Mouse (Mus musculus) MEL (cell line): ENCODE data around the gene Sart3. TPM values are rescaled to one million over a fixed set of nuclear protein-coding genes. Genes with fewer than 3 reads are reported as not detected.

Experiments
- DNase-seq: peaks from one replicate; pipeline ENCODE4 v3.0.0; 2011; ENCODE audit warnings: low read depth, low spot score
- H3K27ac ChIP-seq: 2 replicates; pipeline ENCODE4 v1.5.1; 2012; ENCODE audit warnings: low read depth, mild to moderate bottlenecking, control low read depth, low read length, moderate library complexity; ENCODE audit not compliant: control insufficient read depth
- H3K27me3 ChIP-seq, 2 experiments: fragments of 150-350 bp in 1 of 2; sonication (generic) in 1 of 2; 2 replicates each; pipeline ENCODE4 v1.6.1; 2012; ENCODE audit warnings: low read length in 2 of 2, mild to moderate bottlenecking in 2 of 2, improper control_type of control experiment in 1 of 2, moderate library complexity in 1 of 2; ENCODE audit not compliant: insufficient read depth in 2 of 2, control insufficient read depth in 1 of 2
- H3K36me3 ChIP-seq, 2 experiments: 2 replicates each; pipeline ENCODE4 v1.6.1; 2012 to 2014; ENCODE audit warnings: low read length in 2 of 2, improper control_type of control experiment in 1 of 2, inconsistent platforms in 1 of 2, mild to moderate bottlenecking in 1 of 2; ENCODE audit not compliant: insufficient read depth in 2 of 2, control insufficient read depth in 1 of 2
- H3K4me1 ChIP-seq, 2 experiments: fragments of 150-350 bp in 1 of 2; sonication (generic) in 1 of 2; 2 replicates each; pipeline ENCODE4 v1.6.1; 2012; ENCODE audit warnings: low read length in 2 of 2, improper control_type of control experiment in 1 of 2, mild to moderate bottlenecking in 1 of 2; ENCODE audit not compliant: insufficient read depth in 2 of 2, control insufficient read depth in 1 of 2
- H3K4me3 ChIP-seq, 2 experiments: fragments of 150-350 bp in 1 of 2; sonication (generic) in 1 of 2; 2 replicates each; pipeline ENCODE4 v1.5.1; 2012; ENCODE audit warnings: low read depth in 2 of 2, low read length in 2 of 2, mild to moderate bottlenecking in 2 of 2, moderate library complexity in 2 of 2, control low read depth in 1 of 2, improper control_type of control experiment in 1 of 2; ENCODE audit not compliant: control insufficient read depth in 1 of 2, insufficient read depth in 1 of 2
- H3K79me2 ChIP-seq: 2 replicates; pipeline ENCODE4 v1.6.1; 2012; ENCODE audit warnings: mild to moderate bottlenecking, low read length, moderate library complexity; ENCODE audit not compliant: control insufficient read depth, poor library complexity, insufficient read depth
- H3K9ac ChIP-seq: 2 replicates; pipeline ENCODE4 v1.6.1; 2012; ENCODE audit warnings: low read depth, mild to moderate bottlenecking, control low read depth, low read length, moderate library complexity; ENCODE audit not compliant: control insufficient read depth, poor library complexity, severe bottlenecking
- H3K9me3 ChIP-seq: fragments of 150-350 bp; sonication (generic); replicated peaks from 2 replicates; pipeline ENCODE4 v1.6.1; 2012; ENCODE audit warnings: mild to moderate bottlenecking, low read length, improper control_type of control experiment, moderate library complexity; ENCODE audit not compliant: insufficient read depth
- E2F4 ChIP-seq: IDR thresholded peaks from 2 replicates; pipeline ENCODE4 v1.6.1; 2011; ENCODE audit warnings: low read depth, low read length, improper control_type of control experiment, borderline replicate concordance
- EP300 ChIP-seq, 2 experiments: IDR thresholded peaks; 2 replicates each; pipeline ENCODE4 v1.6.1; 2011; ENCODE audit warnings: improper control_type of control experiment in 2 of 2, low read length in 2 of 2, low read depth in 1 of 2, mild to moderate bottlenecking in 1 of 2
- GABPA ChIP-seq: IDR thresholded peaks from 2 replicates; pipeline ENCODE4 v1.6.1; 2012; ENCODE audit warnings: low read depth, mild to moderate bottlenecking, inconsistent platforms, low read length, improper control_type of control experiment, moderate library complexity
- KAT2A ChIP-seq: conservative IDR thresholded peaks from 2 replicates; pipeline ENCODE4 v1.6.1; 2012; ENCODE audit warnings: low read depth, low read length, improper control_type of control experiment, inconsistent platforms
- MAZ ChIP-seq: IDR thresholded peaks from 2 replicates; pipeline ENCODE4 v1.6.1; 2012; ENCODE audit warnings: low read depth, mild to moderate bottlenecking, inconsistent platforms, low read length, improper control_type of control experiment
- MEF2A ChIP-seq: IDR thresholded peaks from 2 replicates; pipeline ENCODE4 v1.6.1; 2014; ENCODE audit warnings: low read depth, mild to moderate bottlenecking, inconsistent platforms, low read length, improper control_type of control experiment; ENCODE audit not compliant: poor library complexity, insufficient replicate concordance, severe bottlenecking; ENCODE audit errors: extremely low read depth
- MXI1 ChIP-seq: IDR thresholded peaks from 2 replicates; pipeline ENCODE4 v1.6.1; 2011; ENCODE audit warnings: mild to moderate bottlenecking, low read depth, low read length, improper control_type of control experiment
- NELFE ChIP-seq: IDR thresholded peaks from 2 replicates; pipeline ENCODE4 v1.6.1; 2011; ENCODE audit warnings: low read depth, low read length, improper control_type of control experiment
- SMC3 ChIP-seq: IDR thresholded peaks from 2 replicates; pipeline ENCODE4 v1.6.1; 2011; ENCODE audit warnings: low read depth, low read length, improper control_type of control experiment
- TAL1 ChIP-seq: IDR thresholded peaks from 2 replicates; pipeline ENCODE4 v1.6.1; 2012; ENCODE audit warnings: mild to moderate bottlenecking, inconsistent platforms, low read length, moderate library complexity, mixed read lengths
- UBTF ChIP-seq: IDR thresholded peaks from 2 replicates; pipeline ENCODE4 v1.6.1; 2012; ENCODE audit warnings: low read depth, mild to moderate bottlenecking, inconsistent platforms, low read length, improper control_type of control experiment, moderate library complexity, borderline replicate concordance; ENCODE audit not compliant: insufficient read depth
- ZMIZ1 ChIP-seq: IDR thresholded peaks from 2 replicates; pipeline ENCODE4 v1.6.1; 2012; ENCODE audit warnings: low read depth, mild to moderate bottlenecking, inconsistent platforms, low read length, improper control_type of control experiment, moderate library complexity
- polyA plus RNA-seq, 2 experiments: library from polyadenylated mRNA; stranded (reverse) in 1 of 2; unstranded in 1 of 2; fragments of >175 nt in 1 of 2; fragments of >200 nt in 1 of 2; gene quantifications; 2 replicates each; pipeline versions ENCODE4 v1.2.1 to v1.2.4; 2012; ENCODE audit warnings: low replicate concordance in 2 of 2, low read depth in 1 of 2; ENCODE audit not compliant: insufficient read length in 2 of 2, insufficient read depth in 1 of 2, missing spikeins in 1 of 2
- total RNA-seq: library from RNA; depleted of rRNA; stranded (reverse); fragments of 300-350 nt; gene quantifications from 2 replicates; pipeline ENCODE4 v1.2.3, GENCODE M21; 2012

Sart3 gene
- total and polyA plus RNA-seq, 3 experiments: 41.4 to 74.4 TPM; not detected in 1

GRCm38 (mm10) chr5:113755347-113756030, 16.8 kb downstream of the Sart3 start:
- Histone ChIP-seq H3K36me3 (peaks cover 0 to 9% of the 10 kb centered on the region in 2 experiments; a peak in 2 of 4 replicates), H3K4me3 (no peak overlapping the region)
- TF ChIP-seq E2F4 (no peak), NELFE (no peak), MXI1 (no peak), MAZ (no peak)

GRCm38 (mm10) chr5:113751521-113752157, 20.7 kb downstream of the Sart3 start:
- no peak for DNase-seq
- H3K4me3 ChIP-seq: no peak overlapping the region
- H3K36me3 ChIP-seq: peaks cover 0 to 8% of the 10 kb centered on the region in 2 experiments; a peak in 2 of 4 replicates
- H3K9ac ChIP-seq: no peak overlapping the region
- no peak overlapping the region for H3K27ac ChIP-seq
- H3K79me2 ChIP-seq: no peaks in the 10 kb centered on the region
- no peaks in the 10 kb centered on the region for H3K9me3 ChIP-seq
- TF ChIP-seq MEF2A (no peak), EP300 (IDR thresholded peaks at IDR 0.05; ENCODE audit: low read depth in 1 of 2, low read length in 2 of 2) (no peak), GABPA (no peak), ZMIZ1 (no peak), MXI1 (no peak), E2F4 (no peak), TAL1 (no peak), KAT2A (no peak), UBTF (no peak), SMC3 (no peak)
- H3K27me3 ChIP-seq: no peaks in the 10 kb centered on the region
- no peaks in the 10 kb centered on the region for H3K4me1 ChIP-seq

More at GRCm38 (mm10) chr5:113755347-113756030, 16.8 kb downstream of the Sart3 start:
- Histone ChIP-seq H3K9ac (no peak overlapping the region), H3K9me3 (no peaks in the 10 kb centered on the region), H3K79me2 (no peaks in the 10 kb centered on the region), H3K27me3 (no peaks in the 10 kb centered on the region), H3K4me1 (no peaks in the 10 kb centered on the region), H3K27ac (no peak overlapping the region)
- DNase-seq: no peak
